Mouse (Mus musculus) gastrocnemius, adult 2 months (tissue): ENCODE data around the gene Tinf2. TPM values are rescaled to one million over a fixed set of nuclear protein-coding genes. Genes with fewer than 3 reads are reported as not detected.

ENCODE experiments used
- DNase-seq: peaks from one replicate; pipeline ENCODE4 v3.0.0; 2022
- H3K27ac ChIP-seq: fragments of 200-600 bp; 2 replicates; pipeline ENCODE4 v1.8.1; 2022; ENCODE audit warnings: mild to moderate bottlenecking
- H3K4me3 ChIP-seq: fragments of 200-600 bp; 2 replicates; pipeline ENCODE4 v1.8.1; 2022; ENCODE audit warnings: mild to moderate bottlenecking, moderate library complexity
- CTCF ChIP-seq: fragments of 200-600 bp; IDR thresholded peaks from 2 replicates; pipeline ENCODE4 v1.8.1; 2022; ENCODE audit warnings: antibody characterized with exemption, mild to moderate bottlenecking, moderate library complexity
- intact Hi-C: fragments of 180-260 bp; cut with DNase I; formaldehyde crosslinking; loops from one replicate; pipeline ENCODE4 v1.15.1; 2025
- long read RNA-seq, 2 experiments: library from polyadenylated mRNA; stranded (forward); transcript quantifications; one replicate each; pipeline ENCODE4 v2.0.0; 2021
- total RNA-seq, 2 experiments: library from RNA; stranded (reverse); gene quantifications; 2 replicates each; pipeline ENCODE4 v1.2.3; 2021

The Tinf2 gene
- total RNA-seq, result 10 to 100 TPM; 10.4 to 13.1 TPM
- long read RNA-seq, experiment 1, partial matches to known transcripts, result 0 of 5 reads
- long read RNA-seq, experiment 1, other reads (novel, unspliced or antisense), result 1 of 5 reads
- long read RNA-seq, experiment 2, transcript Tinf2-201 (9 exons, 2,956 nt), result major isoform, 11 of 12 reads
- long read RNA-seq, experiment 2, partial matches to known transcripts, result 0 of 12 reads
- long read RNA-seq, experiment 2, other reads (novel, unspliced or antisense), result 1 of 12 reads

- Histone ChIP-seq H3K4me3 (peak within 1 kb of the TSS; percentile 86), H3K27ac (peak within 1 kb of the TSS; percentile 88)
- peak; percentile 89 for TF ChIP-seq CTCF
- peak; percentile 94 for DNase-seq
- intact Hi-C loops, result loop anchor here (1.0 to 5.0 kb wide), 2 partner anchors 41 to 62 kb away; partner anchors contain the start of gene Rabggta
These were observed at the start of gene Tinf2 for GRCm38 (mm10) chr14:55681160-55682117. Tinf2 (minus strand) TSS chr14:55681820.

GRCm38 (mm10) chr14:55730531-55731032 is 49.0 kb upstream of the Tinf2 start:
- intact Hi-C loops, result no loop called here
- no peak for DNase-seq
- no peak overlapping the region for H3K4me3 ChIP-seq
- TF ChIP-seq CTCF, result no peak
- no peak overlapping the region for H3K27ac ChIP-seq

- no peak for DNase-seq
- intact Hi-C loops, result no loop called here
- no peak for TF ChIP-seq CTCF
- Histone ChIP-seq H3K27ac (no peak overlapping the region), H3K4me3 (no peak overlapping the region)
These were observed 48.5 kb upstream of the Tinf2 start for GRCm38 (mm10) chr14:55730116-55730515.

GRCm38 (mm10) chr14:55727889-55728685 is 46.5 kb upstream of the Tinf2 start:
- TF ChIP-seq CTCF, result no peak
- no peak for DNase-seq
- no peak overlapping the region for H3K4me3 ChIP-seq
- intact Hi-C loops, result no loop called here
- no peak overlapping the region for H3K27ac ChIP-seq

GRCm38 (mm10) chr14:55726261-55726660 is 44.6 kb upstream of the Tinf2 start:
- DNase-seq, result no peak
- no peak overlapping the region for H3K4me3 ChIP-seq
- no peak for TF ChIP-seq CTCF
- H3K27ac ChIP-seq, result no peak overlapping the region
- intact Hi-C loops, result no loop called here

GRCm38 (mm10) chr14:55724411-55724871 is 42.8 kb upstream of the Tinf2 start:
- H3K4me3 ChIP-seq, result peak overlapping the region; percentile 15; the same call in 1 of the 2 replicates
- peak; percentile 33 for DNase-seq
- intact Hi-C loops, result loop anchor here (5.0 kb wide), 1 partner anchor 42 kb away; the partner anchor contains the start of gene Tinf2
- H3K27ac ChIP-seq, result peak overlapping the region; percentile 59
- no peak for TF ChIP-seq CTCF

- no peak overlapping the region for H3K27ac ChIP-seq
- no peak overlapping the region for H3K4me3 ChIP-seq
- DNase-seq, result no peak
- TF ChIP-seq CTCF, result no peak
- intact Hi-C loops, result loop anchor here (5.0 kb wide), 1 partner anchor 41 kb away; the partner anchor contains the start of gene Tinf2
These were observed 41.8 kb upstream of the Tinf2 start for GRCm38 (mm10) chr14:55723433-55723832.

GRCm38 (mm10) chr14:55722438-55722945 is 40.9 kb upstream of the Tinf2 start:
- intact Hi-C loops, result loop anchor here (5.0 kb wide), 1 partner anchor 40 kb away; the partner anchor contains the start of gene Tinf2
- TF ChIP-seq CTCF, result no peak
- Histone ChIP-seq H3K27ac (peak overlapping the region; percentile 88), H3K4me3 (peak overlapping the region; percentile 78)
- no peak for DNase-seq

GRCm38 (mm10) chr14:55721700-55722437 is 40.2 kb upstream of the Tinf2 start, which contains the start of gene Rabggta:
Rabggta (minus strand) TSS chr14:55722263.
- peak; percentile 94 for DNase-seq
- intact Hi-C loops, result loop anchor here (5.0 kb wide), 1 partner anchor 40 kb away; the partner anchor contains the start of gene Tinf2
- Histone ChIP-seq H3K27ac (peak within 1 kb of the TSS; percentile 88), H3K4me3 (peak within 1 kb of the TSS; percentile 78)
- peak; percentile 92 for TF ChIP-seq CTCF

GRCm38 (mm10) chr14:55721076-55721475 is 39.5 kb upstream of the Tinf2 start:
- no peak for TF ChIP-seq CTCF
- peak overlapping the region; percentile 88 for H3K27ac ChIP-seq
- intact Hi-C loops, result loop anchor here (5.0 kb wide), 1 partner anchor 39 kb away; the partner anchor contains the start of gene Tinf2
- DNase-seq, result no peak
- peak overlapping the region; percentile 78 for H3K4me3 ChIP-seq

- no peak for DNase-seq
- TF ChIP-seq CTCF, result no peak
- no peak overlapping the region for H3K27ac ChIP-seq
- intact Hi-C loops, result loop anchor here (5.0 kb wide), 1 partner anchor 38 kb away; the partner anchor contains the start of gene Tinf2
- H3K4me3 ChIP-seq, result no peak overlapping the region
These were observed 39.0 kb upstream of the Tinf2 start for GRCm38 (mm10) chr14:55720666-55721065.
